Mouse (Mus musculus): ENCODE results near the gene Mmab.

Mmab gene

GRCm38 (mm10) chr5:114426732-114427131 is 17.1 kb downstream of the Mmab start:
- DNase-seq: no peak

DNA sequence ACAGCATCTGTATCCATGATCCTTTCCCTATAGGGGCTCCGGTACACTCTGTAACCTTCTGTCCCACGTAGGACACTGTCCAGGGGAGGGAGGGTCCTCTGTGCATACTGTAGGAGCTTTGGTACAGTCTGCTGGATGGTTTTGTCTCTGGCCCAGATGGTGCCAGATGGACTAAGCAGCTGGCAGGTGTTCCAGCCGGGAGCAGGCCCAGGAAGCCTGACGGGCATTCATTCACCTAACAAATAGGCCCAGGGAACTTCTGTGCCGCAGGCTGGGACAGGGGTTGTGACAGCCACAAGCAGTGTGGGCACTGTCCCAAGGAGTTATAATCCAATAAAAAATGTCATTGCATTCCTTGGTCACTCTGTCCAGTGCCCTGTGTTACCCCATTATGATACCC is 19.9 kb downstream of the Mmab start:
- DNase-seq: no peak

DNA sequence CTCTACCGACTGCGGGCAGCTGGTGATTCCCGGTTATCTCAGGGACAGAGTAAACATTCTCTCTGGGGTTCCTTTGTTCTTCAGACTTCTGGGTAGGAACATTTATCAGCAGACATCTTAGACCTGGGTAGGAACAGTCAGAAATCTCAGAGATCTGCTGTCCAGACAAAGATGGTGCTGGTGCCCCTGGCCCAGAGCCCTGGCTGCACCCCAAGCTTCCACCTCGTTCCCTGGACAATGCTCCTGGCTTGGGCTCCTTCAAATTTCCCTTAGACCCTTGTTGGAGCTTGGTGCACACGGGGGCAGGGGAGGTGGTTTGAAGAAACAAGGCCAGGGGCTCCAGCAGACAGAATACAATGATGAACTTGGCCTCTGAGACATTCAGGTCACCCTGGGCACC is 21.3 kb downstream of the Mmab start:
- no peak for DNase-seq

DNA sequence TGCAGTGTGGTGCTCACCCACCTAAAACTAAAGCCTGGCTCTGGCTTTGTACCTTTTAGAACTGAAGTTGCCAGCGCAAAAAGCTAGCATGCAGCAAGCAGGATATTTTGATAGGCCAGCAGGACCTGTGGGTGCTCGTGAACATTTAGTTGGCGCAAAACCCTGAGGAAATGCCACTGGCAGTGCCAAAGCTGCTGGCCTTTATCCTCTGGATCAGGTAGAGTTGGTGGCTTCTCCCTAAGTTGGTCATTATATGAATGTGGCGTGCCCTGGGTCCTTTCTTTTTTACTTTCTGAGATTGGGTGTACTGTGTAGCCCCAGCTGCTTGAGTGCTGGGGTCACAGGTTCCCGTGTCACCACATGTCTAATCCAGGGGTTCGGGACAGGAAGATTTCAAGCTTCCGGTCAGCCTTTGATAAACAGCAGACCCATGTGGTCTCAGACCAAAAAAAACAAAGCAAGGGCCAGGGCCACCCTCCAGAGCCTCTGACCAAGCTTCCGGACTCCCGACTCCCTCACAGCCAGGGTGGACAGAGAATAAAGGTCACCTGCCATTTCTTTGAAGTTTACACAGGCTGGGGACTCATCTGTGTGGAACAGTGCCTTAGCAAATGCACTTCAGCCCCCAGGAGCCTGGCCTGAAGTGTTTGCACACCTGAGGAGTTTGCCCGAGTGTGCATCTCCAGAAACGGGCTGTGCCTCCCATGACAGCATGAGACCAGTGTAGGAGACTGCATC is 22.1 kb downstream of the Mmab start:
- no peak for DNase-seq

DNA sequence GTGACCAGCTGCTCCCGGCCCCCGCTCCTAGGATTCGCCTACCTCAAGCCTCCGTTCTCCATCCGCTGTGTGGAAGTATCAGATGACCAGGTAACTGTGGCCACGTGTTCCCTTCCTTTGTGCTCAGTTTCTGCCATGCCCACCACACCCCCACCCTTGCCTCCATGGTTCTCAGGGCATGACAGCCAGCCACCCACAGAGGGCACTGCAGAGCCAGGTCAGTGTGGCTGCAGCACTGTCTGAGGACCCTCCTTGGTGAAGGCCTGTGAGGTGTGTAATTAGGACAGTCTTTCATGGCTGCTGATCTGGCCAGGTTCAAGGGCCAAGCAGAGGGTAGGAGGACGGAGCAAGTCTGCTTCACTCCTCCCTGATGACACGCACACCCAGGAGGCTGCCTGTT is 25.3 kb downstream of the Mmab start:
- DNase-seq: no peak

- no peak for DNase-seq
Measured at GRCm38 (mm10) chr5:114416855-114417254, 27.0 kb downstream of the Mmab start.

DNA sequence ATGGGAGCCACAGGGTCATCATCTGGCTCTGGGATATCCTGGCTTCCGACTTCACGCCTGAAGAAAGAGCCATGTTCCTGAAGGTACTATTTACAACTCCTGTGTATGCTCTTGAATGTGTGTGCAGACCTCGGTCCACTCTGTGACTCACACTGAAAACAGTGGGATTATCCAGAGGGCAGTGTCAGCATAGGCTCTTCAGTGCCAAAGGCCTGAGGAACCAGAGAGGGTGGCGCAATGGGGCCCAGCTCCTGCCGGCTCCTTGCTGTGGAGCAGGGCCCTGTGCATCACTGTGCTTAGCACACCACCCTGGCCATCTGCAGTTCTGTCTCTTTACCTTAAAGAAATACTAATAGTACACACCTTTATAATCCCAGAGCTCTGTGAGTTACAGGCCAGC is 28.3 kb downstream of the Mmab start:
- DNase-seq: no peak

DNA sequence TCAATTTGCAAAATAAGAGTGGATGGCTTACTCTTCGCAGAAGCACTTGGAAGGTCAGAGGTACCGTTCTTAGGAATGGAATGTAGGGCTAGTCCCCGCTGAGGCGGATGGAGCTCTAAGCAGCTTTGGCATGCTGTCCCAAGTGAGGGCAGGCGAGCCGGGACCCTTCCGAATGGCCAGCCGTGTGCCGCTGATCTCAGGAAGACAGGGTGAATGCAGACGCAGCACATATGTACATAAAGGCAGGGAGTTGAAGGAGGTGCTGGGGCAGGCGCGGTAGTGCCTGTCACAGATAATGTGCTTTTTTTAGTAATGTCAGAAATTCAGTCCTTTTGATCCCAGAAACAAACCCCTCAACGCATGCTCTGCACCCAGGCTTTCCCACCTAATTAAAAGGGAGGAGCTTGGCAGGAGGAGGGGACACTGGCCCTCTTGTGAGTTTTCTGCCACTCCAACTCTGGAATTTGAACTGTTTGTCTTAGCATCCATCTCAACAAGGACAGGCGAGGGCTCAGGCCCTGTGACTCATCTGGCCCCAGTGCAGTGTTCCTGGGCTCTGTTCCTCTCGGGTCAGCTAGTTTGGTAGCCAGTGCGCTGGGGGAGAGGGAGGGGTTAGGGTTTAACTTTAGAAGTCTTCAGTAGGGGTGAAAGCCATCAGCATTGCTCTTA is 30.7 kb downstream of the Mmab start:
- DNase-seq: no peak

- DNase-seq: no peak
Measured at GRCm38 (mm10) chr5:114412361-114412998, 31.4 kb downstream of the Mmab start.

DNA sequence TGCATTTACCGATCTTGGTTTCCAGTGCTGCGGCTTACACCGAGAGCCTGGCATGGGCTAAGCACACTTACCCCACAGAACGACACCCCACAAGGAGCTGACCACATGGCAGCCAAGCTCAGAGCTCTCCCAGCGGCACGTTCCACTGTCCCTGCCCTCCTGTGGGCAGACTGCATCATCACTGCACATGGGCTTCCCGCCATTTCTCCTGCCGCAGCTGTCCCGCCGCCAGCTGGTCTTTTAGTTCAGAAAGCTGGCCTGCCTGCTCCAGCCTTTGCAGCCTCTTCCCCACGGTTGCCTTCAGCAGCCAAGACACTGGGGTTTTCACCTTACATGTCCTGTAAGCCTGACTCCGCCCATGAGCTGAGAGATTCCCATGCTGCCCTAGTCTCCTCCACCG is 33.4 kb downstream of the Mmab start:
- DNase-seq: no peak

DNA sequence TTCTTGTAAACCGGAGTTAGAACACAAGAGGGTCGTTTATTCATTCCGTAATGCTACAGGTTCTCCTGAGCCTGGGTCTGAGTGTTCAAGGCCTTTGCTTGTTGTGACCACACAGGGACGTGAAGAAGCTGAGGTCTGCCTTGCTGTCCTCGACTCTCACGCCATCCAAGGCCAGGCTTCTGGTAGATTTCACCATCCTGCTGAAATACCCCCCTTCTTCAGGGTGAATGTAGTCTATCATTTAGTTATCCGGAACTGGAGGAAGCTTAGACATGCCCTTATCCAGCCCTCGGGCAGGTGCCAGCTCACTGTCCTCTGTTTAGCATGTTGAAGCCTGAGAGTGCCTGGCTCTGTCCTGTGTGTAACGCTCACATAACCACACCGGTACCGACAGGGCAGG is 35.0 kb downstream of the Mmab start:
- DNase-seq: no peak

DNA sequence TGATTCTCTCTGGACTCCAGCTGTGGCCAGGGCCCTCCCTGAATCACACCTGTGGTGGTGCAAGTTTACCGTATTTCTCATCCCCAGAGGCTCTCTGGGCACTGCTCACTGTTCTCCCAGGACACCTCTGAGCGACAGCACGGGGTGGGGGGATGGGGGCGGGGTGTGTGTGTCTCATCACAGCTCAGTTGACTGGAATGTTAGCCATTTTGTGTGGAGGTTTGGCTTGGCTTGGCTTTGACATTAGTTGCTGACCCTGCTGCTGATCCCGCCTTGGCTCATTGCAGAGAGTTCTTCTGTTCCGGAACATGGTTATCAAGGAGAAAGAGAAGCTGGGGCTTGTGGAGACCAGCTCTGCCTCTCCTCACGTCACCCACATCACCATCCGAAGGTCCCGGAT is 36.0 kb downstream of the Mmab start:
- DNase-seq: no peak

DNA sequence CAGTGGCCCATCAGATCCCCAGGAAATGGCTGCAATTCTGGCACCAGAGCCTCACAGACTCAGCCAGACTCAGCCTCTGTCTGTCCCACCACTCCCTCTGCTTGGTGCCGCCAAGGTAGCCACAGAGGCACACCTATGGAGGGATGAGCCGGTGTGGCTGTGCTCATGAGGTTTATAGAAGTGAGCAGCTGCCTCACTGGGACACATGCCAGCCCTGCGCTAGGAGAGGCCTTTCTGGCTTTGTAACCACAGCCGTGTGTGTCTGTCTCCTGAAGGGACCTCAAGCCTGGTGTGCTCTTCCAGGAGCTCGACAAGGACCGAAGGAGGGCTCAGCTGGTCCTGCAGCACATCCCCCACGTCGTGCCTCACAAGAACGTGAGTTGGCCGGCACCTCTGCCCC is 36.6 kb downstream of the Mmab start:
- DNase-seq: peak; percentile 34 to 52

GRCm38 (mm10) chr5:114406592-114406991 is 37.3 kb downstream of the Mmab start:
- no peak for DNase-seq

GRCm38 (mm10) chr5:114393169-114393568 is 50.7 kb downstream of the Mmab start:
- no peak for DNase-seq

DNA sequence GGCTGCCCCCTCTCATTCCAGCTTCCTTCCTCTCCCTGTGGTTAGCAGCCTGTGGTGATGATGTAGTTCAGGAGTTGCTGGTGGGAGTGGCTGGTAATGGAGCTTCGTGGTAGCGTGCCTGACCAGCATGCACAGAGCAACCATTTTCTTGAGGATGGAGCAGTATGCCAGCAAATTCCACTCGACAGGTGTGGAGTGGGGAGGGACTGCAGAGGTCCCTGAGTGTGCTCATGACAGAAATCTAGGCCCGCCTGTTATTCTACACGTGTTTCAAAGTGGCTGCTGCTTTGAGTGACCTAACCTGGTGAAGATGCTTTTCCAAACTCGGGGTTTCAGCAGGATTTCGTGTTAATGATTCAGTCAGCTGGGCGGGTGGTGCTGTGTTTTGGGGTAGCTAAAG is 59.4 kb downstream of the Mmab start:
- no peak for DNase-seq

GRCm38 (mm10) chr5:114383184-114383904 is 60.5 kb downstream of the Mmab start:
- DNase-seq: peak; percentile 20 to 32

All from cerebellum, postnatal 36 days (tissue).